Mouse (Mus musculus) lung, embryonic 15.5 days (tissue): ENCODE data around the gene Ehd1. TPM values are rescaled to one million over a fixed set of nuclear protein-coding genes. Genes with fewer than 3 reads are reported as not detected.
A peak's percentile ranks its signal among the peaks of the same experiment; 100 is the strongest.

ENCODE experiments used
- ATAC-seq: fragments of 200-750 bp; cut with Nextera tagmentation; 2 replicates; pipeline ENCODE4 v1.8.0; 2017; ENCODE audit warnings: moderate number of reproducible peaks, borderline replicate concordance; ENCODE audit not compliant: low FRiP score, low TSS enrichment; ENCODE audit errors: extremely low read depth
- H3K27ac ChIP-seq: fragments of 300-500 bp; sonication (generic); 2 replicates; pipeline ENCODE4 v1.5.1; 2015; ENCODE audit warnings: moderate library complexity, mild to moderate bottlenecking, inconsistent platforms
- H3K27me3 ChIP-seq: fragments of 300-500 bp; sonication (generic); 2 replicates; pipeline ENCODE4 v1.6.1; 2015; ENCODE audit warnings: inconsistent platforms
- H3K36me3 ChIP-seq: fragments of 300-500 bp; sonication (generic); 2 replicates; pipeline ENCODE4 v1.6.1; 2015; ENCODE audit warnings: inconsistent platforms
- H3K4me1 ChIP-seq: fragments of 300-500 bp; sonication (generic); 2 replicates; pipeline ENCODE4 v1.6.1; 2015; ENCODE audit warnings: inconsistent platforms
- H3K4me2 ChIP-seq: fragments of 300-500 bp; sonication (generic); 2 replicates; pipeline ENCODE4 v1.6.1; 2015; ENCODE audit warnings: inconsistent platforms, mild to moderate bottlenecking, moderate library complexity
- H3K4me3 ChIP-seq: fragments of 300-500 bp; sonication (generic); 2 replicates; pipeline ENCODE4 v1.5.1; 2015; ENCODE audit warnings: mild to moderate bottlenecking, inconsistent platforms
- H3K9ac ChIP-seq: fragments of 300-500 bp; sonication (generic); 2 replicates; pipeline ENCODE4 v1.6.1; 2015; ENCODE audit warnings: inconsistent platforms
- H3K9me3 ChIP-seq: fragments of 300-500 bp; sonication (generic); 2 replicates; pipeline ENCODE4 v1.6.1; 2016; ENCODE audit warnings: inconsistent platforms
- WGBS: fragments of 180-500 bp; shearing (Covaris S2); methylation state at CpG from one replicate; pipeline ENCODE4 v1.1.7; 2015; 5-methylcytosine and 5-hydroxymethylcytosine counted together
- polyA plus RNA-seq: library from polyadenylated mRNA; unstranded; fragments of >200 nt; fragmentation: Nextera tagmentation; extraction: Ambion mirVana; gene quantifications from 2 replicates; pipeline ENCODE4 v1.2.1, GENCODE M21; 2015

Gene Ehd1
- polyA plus RNA-seq, 1 experiment from 2014 or later: 76.1 TPM

GRCm38 (mm10) chr19:6240136-6240535 lies 36.4 kb upstream of the Ehd1 start:
- no peak overlapping the region for H3K9ac ChIP-seq
- H3K9me3 ChIP-seq: no peaks in the 10 kb centered on the region
- no peaks in the 10 kb centered on the region for H3K27me3 ChIP-seq
- ATAC-seq: no peak
- no peak overlapping the region for H3K4me2 ChIP-seq
- 61% methylated on average over 1 of the region's 1 CpGs for WGBS
- peaks cover 25% of the 10 kb centered on the region for H3K4me1 ChIP-seq
- H3K4me3 ChIP-seq: no peak overlapping the region
- peaks cover 8% of the 10 kb centered on the region; the same call in 1 of the 2 replicates for H3K36me3 ChIP-seq
- H3K27ac ChIP-seq: no peak overlapping the region

GRCm38 (mm10) chr19:6240725-6241124 lies 35.8 kb upstream of the Ehd1 start:
- Histone ChIP-seq H3K9me3 (no peaks in the 10 kb centered on the region), H3K4me3 (peak overlapping the region; percentile 74), H3K27me3 (no peaks in the 10 kb centered on the region), H3K4me2 (peak overlapping the region; percentile 37), H3K4me1 (peaks cover 22% of the 10 kb centered on the region), H3K36me3 (peaks cover 14% of the 10 kb centered on the region; the same call in 1 of the 2 replicates), H3K9ac (no peak overlapping the region), H3K27ac (peak overlapping the region; percentile 68)
- no peak for ATAC-seq
- WGBS: 29% methylated on average over 5 of the region's 5 CpGs

GRCm38 (mm10) chr19:6241274-6242107 lies 35.0 kb upstream of the Ehd1 start, which contains the start of gene Atg2a:
Gene Atg2a (plus strand): TSS chr19:6241668.
- Histone ChIP-seq H3K27ac (peak within 1 kb of the TSS; percentile 74), H3K4me3 (peak within 1 kb of the TSS; percentile 74), H3K4me1 (peaks cover 19% of the 10 kb centered on the region), H3K36me3 (peaks cover 20% of the 10 kb centered on the region), H3K9me3 (no peaks in the 10 kb centered on the region), H3K4me2 (peak within 1 kb of the TSS; percentile 89), H3K9ac (peak within 1 kb of the TSS; percentile 90), H3K27me3 (no peaks in the 10 kb centered on the region)
- WGBS: under 1% methylated on average over 55 of the region's 55 CpGs
- peak; percentile 91 for ATAC-seq

- H3K36me3 ChIP-seq: peaks cover 28% of the 10 kb centered on the region
- ATAC-seq: peak; percentile 17; the same call in 1 of the 2 replicates
- H3K4me1 ChIP-seq: peaks cover 17% of the 10 kb centered on the region
- 0% methylated on average over 4 of the region's 4 CpGs for WGBS
- H3K9me3 ChIP-seq: no peaks in the 10 kb centered on the region
- no peaks in the 10 kb centered on the region for H3K27me3 ChIP-seq
- H3K27ac ChIP-seq: peak overlapping the region; percentile 74; the same call in 1 of the 2 replicates
- H3K4me2 ChIP-seq: peak overlapping the region; percentile 89
- peak overlapping the region; percentile 74 for H3K4me3 ChIP-seq
- H3K9ac ChIP-seq: peak overlapping the region; percentile 90
Measured at GRCm38 (mm10) chr19:6242281-6242680, 34.2 kb upstream of the Ehd1 start.

GRCm38 (mm10) chr19:6243226-6243625 lies 33.3 kb upstream of the Ehd1 start:
- no peak for ATAC-seq
- H3K27me3 ChIP-seq: no peaks in the 10 kb centered on the region
- no peak overlapping the region for H3K27ac ChIP-seq
- peak overlapping the region; percentile 74; the same call in 1 of the 2 replicates for H3K4me3 ChIP-seq
- H3K36me3 ChIP-seq: peaks cover 38% of the 10 kb centered on the region
- no peak overlapping the region for H3K9ac ChIP-seq
- H3K9me3 ChIP-seq: no peaks in the 10 kb centered on the region
- peak overlapping the region; percentile 89 for H3K4me2 ChIP-seq
- WGBS: 63% methylated on average over 5 of the region's 5 CpGs
- H3K4me1 ChIP-seq: peaks cover 17% of the 10 kb centered on the region

- ATAC-seq: no peak
- Histone ChIP-seq H3K36me3 (peaks cover 47% of the 10 kb centered on the region), H3K27ac (no peak overlapping the region), H3K4me3 (no peak overlapping the region), H3K9me3 (no peaks in the 10 kb centered on the region), H3K4me1 (peaks cover 14% of the 10 kb centered on the region), H3K9ac (no peak overlapping the region), H3K27me3 (no peaks in the 10 kb centered on the region), H3K4me2 (no peak overlapping the region)
- whole genome bisulfite sequencing: 38% methylated on average over 1 of the region's 1 CpGs
Measured at GRCm38 (mm10) chr19:6245806-6246205, 30.7 kb upstream of the Ehd1 start.

GRCm38 (mm10) chr19:6247526-6248300 lies 28.8 kb upstream of the Ehd1 start:
- WGBS: 91% methylated on average over 29 of the region's 29 CpGs
- no peak for ATAC-seq

GRCm38 (mm10) chr19:6253021-6253420 lies 23.5 kb upstream of the Ehd1 start:
- Histone ChIP-seq H3K9ac (no peak overlapping the region), H3K4me3 (no peak overlapping the region), H3K9me3 (no peaks in the 10 kb centered on the region), H3K36me3 (peaks cover 74% of the 10 kb centered on the region), H3K27ac (no peak overlapping the region), H3K4me2 (no peak overlapping the region), H3K27me3 (no peaks in the 10 kb centered on the region), H3K4me1 (no peaks in the 10 kb centered on the region)
- no peak for ATAC-seq
- WGBS: 80% methylated on average over 4 of the region's 4 CpGs

More at GRCm38 (mm10) chr19:6247526-6248300, 28.8 kb upstream of the Ehd1 start:
- H3K4me3 ChIP-seq: no peak overlapping the region
- H3K27ac ChIP-seq: no peak overlapping the region
- H3K9me3 ChIP-seq: no peaks in the 10 kb centered on the region
- peaks cover 5% of the 10 kb centered on the region for H3K4me1 ChIP-seq
- H3K9ac ChIP-seq: no peak overlapping the region
- H3K27me3 ChIP-seq: no peaks in the 10 kb centered on the region
- no peak overlapping the region for H3K4me2 ChIP-seq
- H3K36me3 ChIP-seq: peaks cover 64% of the 10 kb centered on the region

- Histone ChIP-seq H3K27ac (no peak overlapping the region), H3K9me3 (no peaks in the 10 kb centered on the region), H3K9ac (no peak overlapping the region), H3K27me3 (no peaks in the 10 kb centered on the region), H3K4me1 (no peaks in the 10 kb centered on the region), H3K4me2 (no peak overlapping the region), H3K4me3 (no peak overlapping the region), H3K36me3 (peaks cover 57% of the 10 kb centered on the region)
- ATAC-seq: no peak
- WGBS: 56% methylated on average over 2 of the region's 2 CpGs
Measured at GRCm38 (mm10) chr19:6260428-6260827, 16.1 kb upstream of the Ehd1 start.

GRCm38 (mm10) chr19:6260946-6261345 lies 15.6 kb upstream of the Ehd1 start:
- Histone ChIP-seq H3K36me3 (peaks cover 52% of the 10 kb centered on the region), H3K4me1 (no peaks in the 10 kb centered on the region), H3K9me3 (no peaks in the 10 kb centered on the region), H3K4me2 (no peak overlapping the region), H3K4me3 (no peak overlapping the region), H3K27me3 (no peaks in the 10 kb centered on the region), H3K9ac (no peak overlapping the region), H3K27ac (no peak overlapping the region)
- ATAC-seq: no peak
- WGBS: 70% methylated on average over 4 of the region's 4 CpGs

GRCm38 (mm10) chr19:6261379-6261778 lies 15.1 kb upstream of the Ehd1 start:
- 88% methylated on average over 14 of the region's 14 CpGs for WGBS
- Histone ChIP-seq H3K36me3 (peaks cover 49% of the 10 kb centered on the region), H3K27me3 (no peaks in the 10 kb centered on the region), H3K4me1 (no peaks in the 10 kb centered on the region), H3K27ac (no peak overlapping the region), H3K9me3 (no peaks in the 10 kb centered on the region), H3K4me2 (no peak overlapping the region), H3K4me3 (no peak overlapping the region), H3K9ac (no peak overlapping the region)
- ATAC-seq: no peak

GRCm38 (mm10) chr19:6262222-6262621 lies 14.3 kb upstream of the Ehd1 start:
- 63% methylated on average over 7 of the region's 7 CpGs for WGBS
- Histone ChIP-seq H3K27me3 (no peaks in the 10 kb centered on the region), H3K4me2 (no peak overlapping the region), H3K4me1 (no peaks in the 10 kb centered on the region), H3K27ac (no peak overlapping the region), H3K4me3 (no peak overlapping the region), H3K9me3 (no peaks in the 10 kb centered on the region), H3K9ac (no peak overlapping the region), H3K36me3 (peaks cover 42% of the 10 kb centered on the region)
- ATAC-seq: no peak
